Mouse (Mus musculus) layer of hippocampus, adult 18-20 months (tissue): ENCODE measurements around the gene Pspn. TPM values are rescaled to one million over a fixed set of nuclear protein-coding genes. Genes with fewer than 3 reads are reported as not detected.

Experiments
- DNase-seq, 2 experiments: peaks; one replicate each; pipeline ENCODE4 v3.0.0; 2022; ENCODE audit warnings: low spot score in 2 of 2
- total RNA-seq, 2 experiments: library from RNA; stranded (reverse); gene quantifications; 2 replicates each; pipeline ENCODE4 v1.2.3; 2021

Gene Pspn
- total RNA-seq, 2 experiments from 2014 or later = not detected

DNA sequence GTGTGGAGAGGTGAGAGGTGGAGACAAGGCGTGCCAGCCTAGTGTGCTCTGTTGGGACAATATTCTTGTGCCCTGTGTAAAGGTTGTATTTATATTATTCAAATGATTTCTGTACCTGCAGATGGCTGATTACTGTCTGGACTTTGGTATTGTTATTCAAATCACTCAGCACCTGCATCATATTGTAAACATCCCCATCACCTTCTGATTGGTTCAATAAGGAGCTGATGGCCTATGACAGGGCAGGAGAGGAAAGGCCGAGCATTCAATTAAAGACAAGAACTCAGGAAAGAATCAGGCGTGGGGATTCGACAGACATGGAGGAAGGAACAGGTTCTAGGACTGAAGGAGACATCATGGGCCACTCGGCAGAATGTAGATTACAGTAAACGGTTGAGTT lies 36.2 kb downstream of the Pspn start:
- DNase-seq = no peak

- DNase-seq = no peak
Measured at GRCm38 (mm10) chr17:56962642-56963405, 37.0 kb downstream of the Pspn start.

GRCm38 (mm10) chr17:56961880-56962279 lies 37.9 kb downstream of the Pspn start:
- no peak for DNase-seq

GRCm38 (mm10) chr17:56958667-56959066 lies 41.2 kb downstream of the Pspn start:
- DNase-seq = no peak

- no peak for DNase-seq
Measured at GRCm38 (mm10) chr17:56957763-56958429, 41.9 kb downstream of the Pspn start.

DNA sequence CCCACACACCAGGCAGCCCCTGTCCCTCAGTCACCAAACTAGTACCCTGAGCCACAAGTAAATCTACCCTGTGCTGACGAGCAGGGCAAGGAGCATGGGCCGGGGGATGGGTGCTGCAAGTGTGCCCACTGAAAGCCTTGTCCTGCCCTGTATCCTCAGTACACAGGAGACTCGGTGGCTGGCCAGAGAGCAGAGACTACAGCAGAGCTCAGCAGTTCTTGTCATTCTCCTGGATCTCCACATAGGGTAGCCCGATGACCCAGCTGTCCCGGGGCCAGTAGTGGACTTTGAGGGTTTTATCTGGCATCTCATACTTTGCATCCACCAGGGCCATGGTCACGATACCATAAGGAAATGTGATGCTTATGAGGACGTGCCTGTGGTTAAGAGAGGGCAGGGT lies 44.9 kb downstream of the Pspn start:
- no peak for DNase-seq

DNA sequence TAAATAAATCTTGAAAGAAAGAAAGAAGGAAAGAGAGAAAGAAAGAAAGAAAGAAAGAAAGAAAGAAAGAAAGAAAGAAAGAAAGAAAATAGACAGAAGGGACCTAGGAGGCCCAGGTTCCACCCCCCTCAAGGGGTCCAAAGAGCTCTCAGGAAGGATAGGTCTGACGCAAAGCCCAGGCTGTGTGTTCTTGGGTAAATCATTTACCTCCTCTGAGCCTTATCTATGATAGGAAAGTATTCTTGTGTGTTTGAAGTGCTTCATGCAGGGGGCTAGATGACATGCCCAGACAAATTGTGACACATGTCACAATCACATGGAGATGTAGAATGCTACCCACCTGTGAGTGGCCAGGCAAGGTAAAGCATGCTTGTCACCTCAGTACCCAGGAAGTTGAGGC lies 47.2 kb downstream of the Pspn start:
- DNase-seq = no peak

DNA sequence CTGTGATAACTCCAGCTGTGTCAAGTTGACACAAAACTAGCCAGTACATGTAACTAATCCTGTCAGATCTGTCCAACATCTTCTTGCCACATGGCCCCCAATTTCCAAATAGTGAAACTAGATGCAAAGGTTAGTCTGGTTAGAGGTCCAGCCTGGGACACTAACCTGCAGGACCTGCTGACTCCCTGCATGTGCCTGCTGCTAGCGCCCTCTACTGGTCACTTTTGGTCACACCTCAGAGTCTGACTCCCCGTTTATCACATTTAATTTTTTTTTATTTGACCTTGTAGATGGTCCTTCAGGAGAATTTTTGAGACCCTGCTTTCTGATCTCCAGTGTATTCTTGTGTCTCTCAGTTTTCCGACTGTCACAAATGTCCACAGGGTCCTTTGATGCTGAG lies 48.9 kb downstream of the Pspn start:
- DNase-seq = peak in 1 of 2 experiments; percentile 54

Other genes starting within 250 kb of the Pspn start
- 1 to 10 TPM; 1.6 to 3.4 TPM for gene Nrtn, start 242.5 kb downstream of the Pspn start, total RNA-seq
- gene Dus3l, start 235.3 kb downstream of the Pspn start, total RNA-seq = 10 to 100 TPM; 63.4 to 68.8 TPM
- 1 to 10 TPM in 1 of 2 experiments, under 1 TPM in 1; 0.99 to 1.2 TPM for gene Prr22, start 229.8 kb downstream of the Pspn start, total RNA-seq
- 1 to 10 TPM; 4.8 to 5.7 TPM for gene Rfx2, start 169.0 kb downstream of the Pspn start, total RNA-seq
- not detected for gene Acsbg2, start 125.6 kb downstream of the Pspn start, total RNA-seq
- under 1 TPM in 1 of 2 experiments, not detected in 1; 0.15 TPM for gene 1700061G19Rik, start 124.5 kb downstream of the Pspn start, total RNA-seq
- 10 to 100 TPM; 96.2 to 98.2 TPM for gene Mllt1, start 64.6 kb downstream of the Pspn start, total RNA-seq
- not detected for gene Acer1, start 17.9 kb downstream of the Pspn start, total RNA-seq
- 10 to 100 TPM; 68.6 to 75.6 TPM for gene Clpp, start 9.7 kb downstream of the Pspn start, total RNA-seq
- gene Alkbh7, start 2.7 kb downstream of the Pspn start, total RNA-seq = 10 to 100 TPM; 25.8 to 27.6 TPM
- 10 to 100 TPM; 67.3 to 68.6 TPM for gene Gtf2f1, start 11.3 kb upstream of the Pspn start, total RNA-seq
- under 1 TPM; 0.37 to 0.38 TPM for gene Gm17949, start 11.5 kb upstream of the Pspn start, total RNA-seq
- gene Khsrp, start 31.5 kb upstream of the Pspn start, total RNA-seq = 100 to 1,000 TPM; 114 to 117 TPM
- not detected for gene Slc25a41, start 41.6 kb upstream of the Pspn start, total RNA-seq
- 1 to 10 TPM in 1 of 2 experiments, under 1 TPM in 1; 0.71 to 1.2 TPM for gene Crb3, start 59.1 kb upstream of the Pspn start, total RNA-seq
- gene Slc25a23, start 59.8 kb upstream of the Pspn start, total RNA-seq = 100 to 1,000 TPM; 374 to 393 TPM
- 1 to 10 TPM; 1.1 to 1.4 TPM for gene Dennd1c, start 78.5 kb upstream of the Pspn start, total RNA-seq
- gene Tubb4a, start 87.8 kb upstream of the Pspn start, total RNA-seq = 100 to 1,000 TPM; 515 to 565 TPM
- 1 to 10 TPM; 1.0 to 1.2 TPM for gene Tnfsf9, start 105.3 kb upstream of the Pspn start, total RNA-seq
- under 1 TPM in 1 of 2 experiments, not detected in 1; 0.40 TPM for gene Cd70, start 149.8 kb upstream of the Pspn start, total RNA-seq
- not detected for gene Tnfsf14, start 194.2 kb upstream of the Pspn start, total RNA-seq
- 1 to 10 TPM; 1.9 to 2.5 TPM for gene C3, start 228.1 kb upstream of the Pspn start, total RNA-seq
- gene Gpr108, start 248.4 kb upstream of the Pspn start, total RNA-seq = 10 to 100 TPM; 26.7 to 27.1 TPM
- gene Trip10, start 249.4 kb upstream of the Pspn start, total RNA-seq = 1 to 10 TPM; 7.5 to 9.9 TPM